Mouse (Mus musculus): ENCODE data around the gene Zfp809.

The Zfp809 gene

DNA sequence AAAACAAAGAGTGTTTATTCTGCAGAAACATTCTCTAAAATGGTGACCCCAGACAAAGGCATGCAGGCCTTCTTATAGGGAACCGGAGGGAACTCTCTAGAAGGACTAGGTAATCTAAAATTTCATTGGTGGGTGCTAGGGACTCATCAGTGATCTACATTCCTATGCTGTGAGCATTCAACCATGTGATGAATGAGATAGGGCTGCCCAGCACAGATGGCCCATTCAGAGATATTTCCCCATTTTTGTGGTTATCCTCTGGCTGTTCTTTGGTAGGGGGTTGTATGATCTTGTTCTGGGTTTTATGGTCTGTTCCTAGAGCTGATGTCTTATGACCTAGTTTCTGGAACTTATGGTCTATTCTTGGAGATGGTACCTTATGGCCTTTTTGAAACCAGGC, 43.4 kb downstream of the Zfp809 start:
- no peak for DNase-seq

DNA sequence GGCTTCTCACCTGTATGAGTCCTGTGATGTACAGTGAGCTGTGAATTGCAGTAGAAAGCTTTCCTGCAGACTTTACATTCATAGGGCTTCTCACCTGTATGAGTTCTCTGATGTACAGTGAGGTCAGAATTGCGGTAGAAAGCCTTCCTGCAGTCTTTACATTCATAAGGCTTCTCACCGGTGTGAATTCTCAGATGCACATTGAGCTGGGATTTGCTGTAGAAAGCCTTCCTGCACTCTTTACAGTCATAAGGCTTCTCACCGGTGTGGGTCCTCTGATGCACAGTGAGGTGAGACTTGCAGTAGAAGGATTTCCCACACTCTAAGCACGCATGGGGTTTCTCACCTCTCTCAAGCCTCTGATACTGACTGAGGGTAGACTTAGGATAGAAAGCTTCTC, 53.2 kb downstream of the Zfp809 start:
- no peak for DNase-seq
